Mouse (Mus musculus) testis, postnatal 10 days (tissue): ENCODE data around the gene Olfr463.

ENCODE experiments used
- DNase-seq: peaks from one replicate; pipeline ENCODE4 v3.0.0; 2021; ENCODE audit warnings: low spot score

Olfr463 gene

GRCm38 (mm10) chr11:87846968-87847600, 50.1 kb downstream of the Olfr463 start:
- no peak for DNase-seq
